Mouse (Mus musculus): Measurements from ENCODE around the gene Stard9. TPM values are rescaled to one million over a fixed set of nuclear protein-coding genes. Genes with fewer than 3 reads are reported as not detected.
A peak's percentile ranks its signal among the peaks of the same experiment; 100 is the strongest.
"Not testable (repeated sequence)": the region's sequence is repeated elsewhere in the genome, so short reads cannot be mapped to it uniquely, and the experiment has no call there.

Gene Stard9
- polyA plus RNA-seq, 1 experiment from 2014 or later = 11.7 TPM

- H3K27ac ChIP-seq = no peak overlapping the region
- ATAC-seq (ENCODE audit: borderline replicate concordance, extremely low read depth, low FRiP score, low TSS enrichment) = no peak
- H3K4me2 ChIP-seq = no peak overlapping the region
- no peaks in the 10 kb centered on the region for H3K36me3 ChIP-seq
- peaks cover 31% of the 10 kb centered on the region for H3K4me1 ChIP-seq
- WGBS = 92% methylated on average over 2 of the region's 2 CpGs
- H3K9ac ChIP-seq = no peak overlapping the region
- H3K9me3 ChIP-seq = no peaks in the 10 kb centered on the region
- no peak overlapping the region for H3K4me3 ChIP-seq
- no peaks in the 10 kb centered on the region for H3K27me3 ChIP-seq
These were observed 27.8 kb downstream of the Stard9 start for GRCm38 (mm10) chr2:120656711-120657110.

GRCm38 (mm10) chr2:120658486-120658885, 29.6 kb downstream of the Stard9 start:
- no peak overlapping the region for H3K4me2 ChIP-seq
- H3K9me3 ChIP-seq = no peaks in the 10 kb centered on the region
- H3K36me3 ChIP-seq = no peaks in the 10 kb centered on the region
- peaks cover 17% of the 10 kb centered on the region; the same call in 1 of the 2 replicates for H3K4me1 ChIP-seq
- ATAC-seq (ENCODE audit: borderline replicate concordance, extremely low read depth, low FRiP score, low TSS enrichment) = no peak
- no peak overlapping the region for H3K27ac ChIP-seq
- 66% methylated on average over 5 of the region's 5 CpGs for WGBS
- no peak overlapping the region for H3K4me3 ChIP-seq
- H3K9ac ChIP-seq = no peak overlapping the region
- H3K27me3 ChIP-seq = no peaks in the 10 kb centered on the region

- Histone ChIP-seq H3K27ac (no peak overlapping the region), H3K36me3 (no peaks in the 10 kb centered on the region), H3K9ac (no peak overlapping the region), H3K27me3 (no peaks in the 10 kb centered on the region), H3K4me3 (no peak overlapping the region), H3K4me1 (peaks cover 21% of the 10 kb centered on the region; the same call in 1 of the 2 replicates), H3K9me3 (no peaks in the 10 kb centered on the region), H3K4me2 (no peak overlapping the region)
- ATAC-seq (ENCODE audit: borderline replicate concordance, extremely low read depth, low FRiP score, low TSS enrichment) = no peak
These were observed 30.4 kb downstream of the Stard9 start for GRCm38 (mm10) chr2:120659318-120659717.

- no peak overlapping the region for H3K4me2 ChIP-seq
- no peaks in the 10 kb centered on the region for H3K27me3 ChIP-seq
- H3K4me3 ChIP-seq = no peak overlapping the region
- H3K9ac ChIP-seq = no peak overlapping the region
- H3K9me3 ChIP-seq = no peaks in the 10 kb centered on the region
- peak; percentile 58; the same call in 1 of the 2 replicates for ATAC-seq (ENCODE audit: borderline replicate concordance, extremely low read depth, low FRiP score, low TSS enrichment)
- peak overlapping the region; percentile 32; the same call in 1 of the 2 replicates for H3K27ac ChIP-seq
- WGBS = 47% methylated on average over 5 of the region's 5 CpGs
- peaks cover 4% of the 10 kb centered on the region; the same call in 1 of the 2 replicates for H3K36me3 ChIP-seq
- peaks cover 21% of the 10 kb centered on the region; the same call in 1 of the 2 replicates for H3K4me1 ChIP-seq
These were observed 31.7 kb downstream of the Stard9 start for GRCm38 (mm10) chr2:120660486-120661078.

GRCm38 (mm10) chr2:120662766-120663165, 33.8 kb downstream of the Stard9 start:
- Histone ChIP-seq H3K36me3 (peaks cover 11% of the 10 kb centered on the region; the same call in 1 of the 2 replicates), H3K4me3 (no peak overlapping the region), H3K4me1 (peaks cover 21% of the 10 kb centered on the region; the same call in 1 of the 2 replicates), H3K27me3 (no peaks in the 10 kb centered on the region), H3K27ac (peak overlapping the region; percentile 62; the same call in 1 of the 2 replicates), H3K9me3 (no peaks in the 10 kb centered on the region), H3K4me2 (no peak overlapping the region), H3K9ac (no peak overlapping the region)
- ATAC-seq (ENCODE audit: borderline replicate concordance, extremely low read depth, low FRiP score, low TSS enrichment) = no peak

GRCm38 (mm10) chr2:120663491-120664154, 34.7 kb downstream of the Stard9 start:
- H3K9ac ChIP-seq = no peak overlapping the region
- H3K27me3 ChIP-seq = no peaks in the 10 kb centered on the region
- no peak overlapping the region for H3K4me2 ChIP-seq
- H3K4me1 ChIP-seq = peaks cover 21% of the 10 kb centered on the region; the same call in 1 of the 2 replicates
- H3K27ac ChIP-seq = peak overlapping the region; percentile 62
- WGBS = 76% methylated on average over 3 of the region's 3 CpGs
- ATAC-seq (ENCODE audit: borderline replicate concordance, extremely low read depth, low FRiP score, low TSS enrichment) = peak; percentile 66; the same call in 1 of the 2 replicates
- peaks cover 15% of the 10 kb centered on the region; the same call in 1 of the 2 replicates for H3K36me3 ChIP-seq
- H3K4me3 ChIP-seq = no peak overlapping the region
- no peaks in the 10 kb centered on the region for H3K9me3 ChIP-seq

- Histone ChIP-seq H3K9me3 (no peaks in the 10 kb centered on the region), H3K4me3 (no peak overlapping the region), H3K27ac (no peak overlapping the region), H3K9ac (no peak overlapping the region), H3K36me3 (peaks cover 15% of the 10 kb centered on the region; the same call in 1 of the 2 replicates), H3K4me1 (peaks cover 12% of the 10 kb centered on the region), H3K27me3 (no peaks in the 10 kb centered on the region), H3K4me2 (no peak overlapping the region)
- no peak for ATAC-seq (ENCODE audit: borderline replicate concordance, extremely low read depth, low FRiP score, low TSS enrichment)
- WGBS = 89% methylated on average over 2 of the region's 2 CpGs
These were observed 38.5 kb downstream of the Stard9 start for GRCm38 (mm10) chr2:120667446-120667845.

- peaks cover 30% of the 10 kb centered on the region; the same call in 1 of the 2 replicates for H3K36me3 ChIP-seq
- no peaks in the 10 kb centered on the region for H3K9me3 ChIP-seq
- no peaks in the 10 kb centered on the region for H3K27me3 ChIP-seq
- no peak; the same call in 1 of the 2 replicates for ATAC-seq (ENCODE audit: borderline replicate concordance, extremely low read depth, low FRiP score, low TSS enrichment)
- H3K27ac ChIP-seq = no peak overlapping the region
- no peak overlapping the region for H3K4me2 ChIP-seq
- peaks cover 5% of the 10 kb centered on the region for H3K4me1 ChIP-seq
- no peak overlapping the region for H3K4me3 ChIP-seq
- 42% methylated on average over 2 of the region's 2 CpGs for WGBS
- H3K9ac ChIP-seq = no peak overlapping the region
These were observed 41.3 kb downstream of the Stard9 start for GRCm38 (mm10) chr2:120670253-120670652.

GRCm38 (mm10) chr2:120681151-120681550, 52.2 kb downstream of the Stard9 start:
- peaks cover 30% of the 10 kb centered on the region for H3K36me3 ChIP-seq
- 77% methylated on average over 7 of the region's 7 CpGs for WGBS
- H3K27me3 ChIP-seq; H3K4me1 ChIP-seq; H3K9me3 ChIP-seq; H3K27ac ChIP-seq; H3K4me2 ChIP-seq; ATAC-seq (ENCODE audit: borderline replicate concordance, extremely low read depth, low FRiP score, low TSS enrichment); H3K9ac ChIP-seq; H3K4me3 ChIP-seq: not testable (repeated sequence)

GRCm38 (mm10) chr2:120697767-120698166, 68.8 kb downstream of the Stard9 start:
- peaks cover 67% of the 10 kb centered on the region for H3K36me3 ChIP-seq
- 77% methylated on average over 5 of the region's 5 CpGs for WGBS
- H3K9ac ChIP-seq = no peak overlapping the region
- ATAC-seq (ENCODE audit: borderline replicate concordance, extremely low read depth, low FRiP score, low TSS enrichment) = no peak
- H3K9me3 ChIP-seq = no peaks in the 10 kb centered on the region
- H3K4me1 ChIP-seq = no peaks in the 10 kb centered on the region
- H3K27me3 ChIP-seq = no peaks in the 10 kb centered on the region
- H3K27ac ChIP-seq = no peak overlapping the region
- no peak overlapping the region for H3K4me3 ChIP-seq
- no peak overlapping the region for H3K4me2 ChIP-seq

GRCm38 (mm10) chr2:120700379-120700885, 71.5 kb downstream of the Stard9 start:
- H3K27ac ChIP-seq = no peak overlapping the region
- no peak overlapping the region for H3K4me3 ChIP-seq
- H3K4me1 ChIP-seq = no peaks in the 10 kb centered on the region
- H3K9ac ChIP-seq = no peak overlapping the region
- H3K36me3 ChIP-seq = peaks cover 54% of the 10 kb centered on the region; the same call in 1 of the 2 replicates
- no peak overlapping the region for H3K4me2 ChIP-seq
- WGBS = 74% methylated on average over 3 of the region's 3 CpGs
- ATAC-seq (ENCODE audit: borderline replicate concordance, extremely low read depth, low FRiP score, low TSS enrichment) = no peak
- no peaks in the 10 kb centered on the region for H3K27me3 ChIP-seq
- no peaks in the 10 kb centered on the region for H3K9me3 ChIP-seq

GRCm38 (mm10) chr2:120702675-120703074, 73.8 kb downstream of the Stard9 start:
- H3K27me3 ChIP-seq = no peaks in the 10 kb centered on the region
- H3K9me3 ChIP-seq = no peaks in the 10 kb centered on the region
- H3K36me3 ChIP-seq = peaks cover 32% of the 10 kb centered on the region; the same call in 1 of the 2 replicates
- H3K9ac ChIP-seq = no peak overlapping the region
- no peaks in the 10 kb centered on the region for H3K4me1 ChIP-seq
- no peak overlapping the region for H3K27ac ChIP-seq
- whole genome bisulfite sequencing = 67% methylated on average over 5 of the region's 5 CpGs
- ATAC-seq (ENCODE audit: borderline replicate concordance, extremely low read depth, low FRiP score, low TSS enrichment) = no peak
- H3K4me3 ChIP-seq = no peak overlapping the region
- no peak overlapping the region for H3K4me2 ChIP-seq
